Mouse (Mus musculus): ENCODE results near the gene Dab1.

The Dab1 gene
- long read RNA-seq, experiment 1, partial matches to known transcripts = 0 of 1 reads
- long read RNA-seq, experiment 1, other reads (novel, unspliced or antisense) = 1 of 1 reads
- long read RNA-seq, experiment 2, partial matches to known transcripts = 0 of 4 reads
- long read RNA-seq, experiment 2, other reads (novel, unspliced or antisense) = 4 of 4 reads

- intact Hi-C loops (cut with DNase I) = no loop called here
Observed at GRCm38 (mm10) chr4:103619321-103619945, at the start of gene Dab1. TSS of gene Dab1 (plus strand) at chr4:103619359.

- intact Hi-C loops (cut with DNase I) = loop anchor here (10.0 kb wide), 1 partner anchor 157 kb away; no protein-coding TSS in a partner anchor
Observed at GRCm38 (mm10) chr4:103571721-103572352, 47.3 kb upstream of the Dab1 start.

DNA sequence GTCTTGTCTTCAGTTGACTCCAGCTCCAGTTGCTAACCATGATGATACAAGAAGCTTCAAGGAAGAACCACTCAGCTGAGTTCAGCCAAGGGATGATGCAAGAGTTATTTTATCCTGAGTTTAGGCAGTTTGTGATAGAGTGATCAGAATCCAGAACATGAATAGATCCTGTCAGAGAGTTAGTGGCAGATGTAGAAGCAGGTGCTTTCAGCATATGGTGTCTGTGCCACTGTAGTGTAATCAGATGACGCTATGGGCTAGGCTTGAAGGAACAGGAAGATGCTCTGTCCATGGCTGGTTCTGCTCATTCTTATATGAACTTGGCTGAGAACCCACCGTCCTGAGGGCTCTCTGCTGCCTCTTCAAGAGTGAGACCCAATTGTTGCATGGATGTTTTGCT, 43.6 kb upstream of the Dab1 start:
- intact Hi-C loops (cut with DNase I) = loop anchor here (10.0 kb wide), 1 partner anchor 161 kb away; no protein-coding TSS in a partner anchor

DNA sequence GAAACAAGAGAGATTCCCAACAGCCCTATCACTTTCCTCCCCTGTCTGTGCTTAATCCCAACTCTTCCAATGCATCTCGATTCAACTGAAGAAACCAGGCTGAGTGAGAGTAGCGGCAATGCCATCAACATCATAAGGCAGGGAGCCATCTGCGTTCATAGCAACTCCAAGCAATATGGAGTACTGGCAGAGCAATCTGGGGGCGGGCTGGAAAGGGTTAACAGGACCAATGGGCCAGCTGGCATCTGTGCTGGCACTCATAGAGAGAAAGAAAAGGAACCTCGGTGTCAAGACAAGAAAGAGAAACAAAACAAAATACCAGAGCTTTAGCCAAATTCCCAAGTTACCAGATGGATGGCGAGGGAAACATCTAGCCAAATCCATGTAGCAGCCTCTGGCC, 42.9 kb upstream of the Dab1 start:
- intact Hi-C loops (cut with DNase I) = loop anchor here (10.0 kb wide), 1 partner anchor 162 kb away; no protein-coding TSS in a partner anchor

DNA sequence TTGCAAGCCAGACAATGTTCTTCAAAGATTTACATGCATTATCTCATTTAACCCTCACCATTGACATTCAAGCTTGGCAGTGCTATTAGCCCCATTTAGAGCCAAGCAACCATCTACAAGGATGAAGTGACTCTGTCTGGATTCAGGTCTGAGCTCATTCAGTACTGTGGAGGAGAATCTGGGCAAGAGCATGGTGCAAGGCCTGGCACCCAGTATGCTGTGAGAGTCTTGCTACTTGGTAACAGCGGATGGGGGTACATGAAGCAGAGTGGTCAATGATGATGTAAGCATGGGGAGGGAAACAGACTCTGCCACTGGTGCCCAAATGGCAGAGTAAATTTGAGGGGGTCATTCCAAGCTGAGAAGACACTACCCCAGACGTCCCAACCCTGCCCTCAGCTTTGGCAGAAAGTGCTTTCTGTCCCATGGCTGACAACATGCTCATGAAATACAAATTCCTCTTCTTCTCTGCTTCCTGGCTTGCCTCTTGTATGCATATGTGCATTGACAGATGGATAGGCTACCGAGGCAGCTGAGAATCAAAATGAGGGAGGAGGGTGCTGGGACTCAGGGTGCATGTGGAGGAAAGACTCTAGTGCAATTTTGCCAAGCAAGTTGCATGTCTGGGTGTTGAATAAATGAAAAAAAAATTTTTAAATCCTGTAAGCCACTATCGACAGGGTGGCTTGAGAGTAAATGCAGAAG, 41.9 kb upstream of the Dab1 start:
- intact Hi-C loops (cut with DNase I) = loop anchor here (10.0 kb wide), 1 partner anchor 162 kb away; no protein-coding TSS in a partner anchor

GRCm38 (mm10) chr4:103577821-103578220, 41.3 kb upstream of the Dab1 start:
- intact Hi-C loops (cut with DNase I) = loop anchor here (10.0 kb wide), 1 partner anchor 163 kb away; no protein-coding TSS in a partner anchor

- intact Hi-C loops (cut with DNase I) = no loop called here
Observed at GRCm38 (mm10) chr4:103580021-103580420, 39.1 kb upstream of the Dab1 start.

DNA sequence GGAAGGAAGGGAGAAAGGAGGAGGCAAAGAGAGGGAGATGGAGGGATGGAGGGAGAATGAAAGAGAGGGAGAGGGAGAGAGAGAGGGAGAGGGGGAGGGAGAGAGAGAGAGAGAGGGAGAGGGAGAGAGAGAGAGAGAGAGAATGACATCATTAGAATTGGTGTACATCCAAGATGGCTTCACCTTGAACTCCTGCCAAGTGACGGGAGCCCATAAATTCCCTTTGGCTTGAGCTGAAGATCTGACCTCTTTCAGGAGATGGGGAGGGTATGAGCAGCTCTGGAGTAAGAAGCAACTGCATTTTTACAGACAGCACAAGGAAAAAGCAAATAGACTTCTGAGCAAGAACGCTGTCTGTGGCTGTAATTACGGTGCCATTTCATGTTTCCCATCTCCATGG, 4.1 kb upstream of the Dab1 start:
- intact Hi-C loops (cut with DNase I) = no loop called here

GRCm38 (mm10) chr4:103619946-103620371, 800 bp downstream of the Dab1 start:
- intact Hi-C loops (cut with DNase I) = no loop called here

GRCm38 (mm10) chr4:103620590-103621155, 1.5 kb downstream of the Dab1 start:
- intact Hi-C loops (cut with DNase I) = no loop called here

GRCm38 (mm10) chr4:103621586-103621985, 2.4 kb downstream of the Dab1 start:
- intact Hi-C loops (cut with DNase I) = no loop called here

DNA sequence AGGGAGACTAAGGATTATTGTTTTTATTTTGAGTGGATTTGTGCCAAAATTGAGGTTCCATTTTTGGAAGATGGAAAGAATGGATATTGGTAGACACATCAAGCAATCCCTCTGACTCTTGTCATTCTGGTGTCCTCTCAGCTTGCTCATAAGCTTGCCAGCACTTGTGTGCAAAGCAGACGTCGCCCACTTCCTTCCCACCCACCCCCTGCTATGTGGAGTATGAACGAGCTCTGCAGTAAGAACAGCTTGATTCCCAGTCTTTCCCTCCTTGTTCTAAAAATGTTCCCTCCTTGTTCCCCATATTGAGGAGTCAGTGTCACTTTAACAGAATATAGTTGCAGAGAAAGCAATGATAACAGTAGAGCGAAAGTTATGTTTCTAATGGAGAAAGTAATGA, 11.0 kb downstream of the Dab1 start:
- intact Hi-C loops (cut with DNase I) = no loop called here

DNA sequence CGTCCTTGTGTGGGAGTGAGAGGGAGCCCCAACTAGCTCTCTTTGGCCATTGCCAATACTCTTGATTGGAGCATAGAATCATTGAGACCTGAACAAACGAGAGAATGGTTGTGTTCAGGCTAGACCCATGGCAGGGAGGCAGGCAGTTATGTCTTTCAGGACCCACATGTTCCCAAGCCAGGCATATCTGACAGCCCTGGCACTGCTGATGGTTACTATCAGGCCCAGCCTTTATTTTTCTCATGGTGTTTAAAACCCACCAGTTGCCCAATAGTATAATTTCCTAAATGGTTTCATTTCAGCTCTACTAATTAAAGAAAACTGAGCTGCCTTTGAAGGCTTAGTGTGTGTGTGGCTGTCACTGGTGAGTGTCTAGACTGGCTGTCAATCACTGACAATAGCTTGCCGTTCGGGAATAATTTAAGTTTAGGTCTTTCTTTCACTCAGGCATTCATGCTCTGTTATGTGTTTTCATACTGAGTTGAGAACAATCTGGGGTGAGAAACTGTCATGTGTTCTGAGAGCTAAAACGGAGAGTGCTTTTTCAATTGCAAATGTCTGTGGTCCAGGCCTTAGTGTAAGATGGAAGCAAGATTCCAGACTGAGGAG, 17.1 kb downstream of the Dab1 start:
- intact Hi-C loops (cut with DNase I) = no loop called here

GRCm38 (mm10) chr4:103648209-103648896, 29.2 kb downstream of the Dab1 start:
- intact Hi-C loops (cut with DNase I) = no loop called here

- intact Hi-C loops (cut with DNase I) = no loop called here
Observed at GRCm38 (mm10) chr4:103655740-103656139, 36.6 kb downstream of the Dab1 start.

DNA sequence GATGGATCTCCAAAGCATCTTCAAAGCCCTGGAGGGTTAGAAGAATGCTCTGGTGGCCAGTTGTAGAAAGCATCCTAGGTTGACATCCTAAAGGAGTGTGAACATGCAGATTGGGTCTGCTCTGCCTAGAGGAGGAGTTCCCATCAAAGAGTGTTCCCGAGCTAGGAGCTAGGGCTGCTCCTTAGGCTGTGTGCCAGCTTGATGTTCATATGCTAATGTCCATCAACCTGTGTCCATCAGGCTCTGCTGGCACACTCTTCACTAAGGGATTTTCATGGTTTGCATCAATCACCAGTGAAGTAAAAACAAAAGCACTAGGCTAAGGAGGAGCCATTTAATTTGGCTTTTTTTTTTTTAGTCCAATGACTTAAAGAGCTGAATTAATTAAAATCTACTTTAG, 42.2 kb downstream of the Dab1 start:
- intact Hi-C loops (cut with DNase I) = no loop called here

DNA sequence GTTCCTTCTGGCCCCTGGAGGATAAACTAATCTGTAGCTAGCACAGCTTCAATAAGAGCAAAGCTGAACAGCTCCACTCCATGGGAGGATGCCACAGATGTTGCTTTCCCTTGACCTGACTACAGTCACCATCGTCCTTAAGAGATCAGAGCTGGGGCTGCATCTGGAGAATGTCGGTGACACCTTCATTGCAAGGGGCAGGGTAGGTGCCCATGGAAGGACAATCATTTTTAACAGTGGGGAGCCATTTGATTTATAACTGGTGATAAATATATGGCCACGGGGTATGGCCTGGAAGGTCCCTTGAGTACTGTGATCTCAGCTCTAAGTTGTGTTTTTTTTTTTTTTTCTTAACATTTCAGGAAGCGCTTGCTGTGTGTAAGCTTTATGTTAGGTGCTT, 48.3 kb downstream of the Dab1 start:
- intact Hi-C loops (cut with DNase I) = no loop called here

GRCm38 (mm10) chr4:103677195-103677594, 58.0 kb downstream of the Dab1 start:
- intact Hi-C loops (cut with DNase I) = no loop called here

GRCm38 (mm10) chr4:103678501-103678900, 59.3 kb downstream of the Dab1 start:
- intact Hi-C loops (cut with DNase I) = no loop called here

GRCm38 (mm10) chr4:103685136-103685535, 66.0 kb downstream of the Dab1 start:
- intact Hi-C loops (cut with DNase I) = no loop called here

Data from adrenal gland (tissue).